Mouse (Mus musculus) embryonic facial prominence, embryonic 15.5 days (tissue): ENCODE data around the gene Nr1d2. TPM values are rescaled to one million over a fixed set of nuclear protein-coding genes. Genes with fewer than 3 reads are reported as not detected.
"Not testable (repeated sequence)": the region's sequence is repeated elsewhere in the genome, so short reads cannot be mapped to it uniquely, and the experiment has no call there.

Source experiments
- ATAC-seq: fragments of 200-750 bp; cut with Nextera tagmentation; 2 replicates; pipeline ENCODE4 v1.8.0; 2017; ENCODE audit warnings: low read depth, moderate TSS enrichment; ENCODE audit not compliant: insufficient number of reproducible peaks, low FRiP score, low TSS enrichment
- H3K27ac ChIP-seq: fragments of 300-500 bp; sonication (generic); replicated peaks from 2 replicates; pipeline ENCODE4 v1.5.1; 2015; ENCODE audit warnings: mild to moderate bottlenecking, inconsistent platforms
- H3K27me3 ChIP-seq: fragments of 300-500 bp; sonication (generic); 2 replicates; pipeline ENCODE4 v1.6.1; 2015; ENCODE audit warnings: inconsistent platforms
- H3K36me3 ChIP-seq: fragments of 300-500 bp; sonication (generic); 2 replicates; pipeline ENCODE4 v1.6.1; 2015; ENCODE audit warnings: mild to moderate bottlenecking, inconsistent platforms
- H3K4me1 ChIP-seq: fragments of 300-500 bp; sonication (generic); 2 replicates; pipeline ENCODE4 v1.6.1; 2015; ENCODE audit warnings: inconsistent platforms
- H3K4me2 ChIP-seq: fragments of 300-500 bp; sonication (generic); replicated peaks from 2 replicates; pipeline ENCODE4 v1.6.1; 2015; ENCODE audit warnings: mild to moderate bottlenecking, inconsistent platforms
- H3K4me3 ChIP-seq: fragments of 300-500 bp; sonication (generic); replicated peaks from 2 replicates; pipeline ENCODE4 v1.5.1; 2015; ENCODE audit warnings: mild to moderate bottlenecking, inconsistent platforms
- H3K9ac ChIP-seq: fragments of 300-500 bp; sonication (generic); 2 replicates; pipeline ENCODE4 v1.6.1; 2015; ENCODE audit warnings: inconsistent platforms
- H3K9me3 ChIP-seq: fragments of 300-500 bp; sonication (generic); replicated peaks from 2 replicates; pipeline ENCODE4 v1.6.1; 2016; ENCODE audit warnings: inconsistent platforms
- WGBS: fragments of 180-500 bp; shearing (Covaris S2); methylation state at CpG from one replicate; pipeline ENCODE4 v1.1.7; 2015; 5-methylcytosine and 5-hydroxymethylcytosine counted together
- polyA plus RNA-seq: library from polyadenylated mRNA; unstranded; fragments of >200 nt; fragmentation: Nextera tagmentation; extraction: Ambion mirVana; gene quantifications from 2 replicates; pipeline ENCODE4 v1.2.1, GENCODE M21; 2015

The Nr1d2 gene
- 7.0 and 7.1 TPM in 2 replicates for polyA plus RNA-seq

DNA sequence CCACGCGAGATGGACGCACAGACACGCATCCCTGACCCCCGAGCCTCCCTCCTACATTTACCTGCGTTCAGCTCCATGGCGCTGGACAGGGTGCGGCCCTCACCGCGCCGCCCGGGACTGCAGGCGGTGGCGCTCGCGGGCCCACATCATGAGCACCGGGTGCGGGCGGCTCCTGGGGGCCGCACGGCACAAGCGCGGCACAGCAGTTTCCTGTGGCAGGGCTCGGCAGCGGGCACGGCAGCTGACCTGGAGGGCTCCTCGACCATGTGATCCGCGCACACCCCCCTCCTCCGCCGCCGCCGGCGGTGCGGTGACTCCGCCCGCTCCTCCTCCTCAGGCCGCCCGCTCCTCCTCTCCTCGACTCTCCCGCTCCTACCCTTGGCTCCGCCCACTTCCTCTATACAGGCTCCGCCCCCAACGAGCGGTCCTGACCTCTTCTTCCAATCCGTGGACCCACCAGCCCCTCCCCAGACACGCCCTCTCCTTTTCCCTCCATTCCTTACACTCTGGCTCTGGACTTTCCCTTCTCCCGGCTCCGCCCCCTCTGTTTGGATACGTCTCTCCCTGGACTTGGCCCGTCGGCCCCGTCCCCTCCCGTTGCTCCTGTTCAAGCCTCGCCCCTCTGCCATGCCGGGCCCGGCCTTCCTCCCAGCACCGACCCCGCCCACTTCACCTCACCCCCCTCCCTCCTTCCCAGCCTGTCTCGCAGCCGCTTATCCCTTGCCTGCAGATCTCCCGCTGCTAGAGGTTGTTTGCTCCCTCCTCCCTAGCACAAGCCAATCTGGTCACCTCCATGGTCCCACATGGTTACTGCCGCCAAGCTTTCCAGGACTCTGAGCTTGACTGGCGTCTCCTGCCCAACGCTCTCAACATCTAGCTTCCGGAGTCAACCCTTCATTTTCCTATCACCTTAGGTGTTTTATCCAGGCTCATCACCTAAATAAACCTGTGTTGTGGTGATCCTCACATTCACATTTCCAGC lies at the start of gene Nr1d2:
Gene Nr1d2 (minus strand): TSS at position 378 of the 982 bp plus-strand sequence.
- WGBS: under 1% methylated on average over 65 of the region's 66 CpGs

DNA sequence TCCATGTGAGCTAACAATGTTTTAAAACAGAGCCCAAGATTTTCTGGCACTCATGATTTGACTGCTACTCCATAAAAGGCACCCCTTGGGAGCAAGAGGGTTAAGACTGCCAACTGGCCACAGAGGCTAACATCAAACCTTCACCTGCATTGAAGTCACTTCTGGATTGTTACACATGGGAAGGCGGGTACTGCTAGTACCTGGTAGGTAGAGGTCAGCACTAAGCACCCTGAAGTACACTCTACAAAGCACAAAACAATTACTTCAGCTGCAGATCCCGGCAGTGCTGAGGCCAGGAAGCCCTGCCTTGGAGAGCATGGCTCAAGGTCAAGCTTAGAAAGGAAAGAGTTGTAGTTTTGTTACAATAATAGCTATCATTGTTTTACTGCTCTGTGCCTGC lies 48.5 kb upstream of the Nr1d2 start:
- no peak overlapping the region for H3K4me3 ChIP-seq
- peaks cover 7% of the 10 kb centered on the region; the same call in 1 of the 2 replicates for H3K36me3 ChIP-seq
- WGBS: 68% methylated on average over 2 of the region's 2 CpGs
- ATAC-seq: no peak
- no peaks in the 10 kb centered on the region for H3K9me3 ChIP-seq
- H3K27me3 ChIP-seq: no peaks in the 10 kb centered on the region
- no peak overlapping the region for H3K9ac ChIP-seq
- no peak overlapping the region for H3K27ac ChIP-seq
- H3K4me1 ChIP-seq: no peaks in the 10 kb centered on the region
- no peak overlapping the region for H3K4me2 ChIP-seq

More for the DNA sequence above, at the start of gene Nr1d2:
- ATAC-seq: peak; percentile 93
- Histone ChIP-seq H3K4me3 (peak within 1 kb of the TSS; percentile 85), H3K4me2 (peak within 1 kb of the TSS; percentile 88), H3K27ac (peak within 1 kb of the TSS; percentile 93), H3K4me1 (peaks cover 5% of the 10 kb centered on the region; the same call in 1 of the 2 replicates), H3K9ac (peak within 1 kb of the TSS; percentile 49), H3K27me3 (no peaks in the 10 kb centered on the region), H3K36me3 (no peaks in the 10 kb centered on the region), H3K9me3 (no peaks in the 10 kb centered on the region)

DNA sequence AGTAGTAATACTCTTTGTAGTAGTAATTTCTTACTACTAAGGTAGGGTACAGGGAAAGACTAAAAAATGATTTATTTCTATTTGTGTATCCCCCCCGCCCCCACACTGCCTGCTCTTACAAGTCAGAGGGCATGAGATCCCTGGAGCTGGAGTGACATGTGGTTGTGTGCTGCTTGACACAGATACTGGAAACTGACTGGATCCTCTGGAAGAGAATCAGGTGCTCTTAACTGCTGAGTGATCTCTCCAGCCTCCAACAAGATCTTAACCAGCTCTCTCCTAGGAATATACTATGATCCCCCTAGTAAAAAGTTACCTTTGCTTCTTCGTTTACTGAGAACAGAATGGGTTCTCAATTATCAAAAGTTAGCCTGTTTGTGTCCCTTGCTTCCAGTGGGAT lies 47.5 kb upstream of the Nr1d2 start:
- ATAC-seq: no peak
- Histone ChIP-seq H3K9ac (no peak overlapping the region), H3K36me3 (peaks cover 16% of the 10 kb centered on the region), H3K4me2 (no peak overlapping the region), H3K27me3 (no peaks in the 10 kb centered on the region), H3K27ac (no peak overlapping the region), H3K4me1 (no peaks in the 10 kb centered on the region), H3K4me3 (no peak overlapping the region), H3K9me3 (no peaks in the 10 kb centered on the region)
- WGBS: 98% methylated on average over 2 of the region's 2 CpGs

DNA sequence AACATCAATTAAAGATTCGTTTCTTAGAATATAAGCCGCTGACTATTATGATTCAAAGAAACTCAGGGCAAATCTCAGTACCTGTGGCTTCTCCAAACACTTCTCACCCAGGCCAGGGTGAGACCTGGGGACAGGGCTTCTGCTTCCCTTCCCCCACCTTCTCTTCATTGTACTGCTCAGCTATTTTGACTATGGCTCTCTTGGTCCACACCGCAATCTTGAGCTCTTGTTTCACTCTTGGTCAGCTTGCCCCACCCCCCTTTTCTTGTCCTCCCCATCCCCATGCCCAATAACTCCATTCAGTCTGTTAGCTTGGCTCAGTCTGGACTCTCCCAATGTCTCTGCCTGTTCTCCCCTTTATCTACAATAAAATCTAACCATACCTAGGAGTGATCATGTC lies 46.5 kb upstream of the Nr1d2 start:
- Histone ChIP-seq H3K36me3 (peaks cover 19% of the 10 kb centered on the region), H3K4me3 (no peak overlapping the region), H3K9me3 (no peaks in the 10 kb centered on the region), H3K4me1 (no peaks in the 10 kb centered on the region), H3K27me3 (no peaks in the 10 kb centered on the region), H3K9ac (no peak overlapping the region), H3K4me2 (no peak overlapping the region), H3K27ac (no peak overlapping the region)
- 86% methylated on average over 3 of the region's 3 CpGs for WGBS
- no peak for ATAC-seq

DNA sequence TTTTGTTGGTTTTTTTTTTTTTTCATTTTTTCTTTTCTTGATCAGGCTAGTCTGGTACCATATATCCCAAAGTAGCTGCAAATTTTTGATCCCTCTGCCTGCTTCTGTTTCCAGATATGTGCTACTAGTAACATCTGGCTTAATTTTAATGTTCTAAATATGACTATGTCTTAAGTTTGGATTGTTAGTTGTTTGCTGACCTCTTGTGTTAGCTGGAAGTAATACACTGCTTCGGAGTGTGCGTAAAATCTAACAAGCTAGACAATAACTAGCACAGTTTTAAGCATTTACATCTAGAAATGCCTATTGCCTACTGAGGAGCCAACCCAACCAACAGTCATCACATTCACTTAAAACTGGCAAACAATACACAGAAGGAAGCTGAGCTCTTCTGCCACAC lies 45.7 kb upstream of the Nr1d2 start:
- Histone ChIP-seq H3K9ac (no peak overlapping the region), H3K4me1 (no peaks in the 10 kb centered on the region), H3K27me3 (no peaks in the 10 kb centered on the region), H3K9me3 (no peaks in the 10 kb centered on the region), H3K27ac (no peak overlapping the region), H3K4me2 (no peak overlapping the region), H3K4me3 (no peak overlapping the region), H3K36me3 (peaks cover 25% of the 10 kb centered on the region)
- 69% methylated on average over 2 of the region's 2 CpGs for whole genome bisulfite sequencing
- ATAC-seq: no peak

GRCm38 (mm10) chr14:18280375-18280774 lies 41.4 kb upstream of the Nr1d2 start:
- H3K4me2 ChIP-seq: no peak overlapping the region
- H3K4me1 ChIP-seq: no peaks in the 10 kb centered on the region
- H3K9ac ChIP-seq: no peak overlapping the region
- H3K4me3 ChIP-seq: no peak overlapping the region
- no peak for ATAC-seq
- 82% methylated on average over 5 of the region's 5 CpGs for WGBS
- no peaks in the 10 kb centered on the region for H3K27me3 ChIP-seq
- peaks cover 51% of the 10 kb centered on the region for H3K36me3 ChIP-seq
- no peak overlapping the region for H3K27ac ChIP-seq
- H3K9me3 ChIP-seq: no peaks in the 10 kb centered on the region

GRCm38 (mm10) chr14:18274526-18274925 lies 35.6 kb upstream of the Nr1d2 start:
- 72% methylated on average over 1 of the region's 1 CpGs for WGBS
- H3K4me3 ChIP-seq: no peak overlapping the region
- H3K36me3 ChIP-seq: peaks cover 25% of the 10 kb centered on the region
- no peak for ATAC-seq
- no peak overlapping the region for H3K9ac ChIP-seq
- H3K9me3 ChIP-seq: no peaks in the 10 kb centered on the region
- H3K27ac ChIP-seq: no peak overlapping the region
- H3K4me1 ChIP-seq: peaks cover 8% of the 10 kb centered on the region
- no peak overlapping the region for H3K4me2 ChIP-seq
- H3K27me3 ChIP-seq: no peaks in the 10 kb centered on the region

DNA sequence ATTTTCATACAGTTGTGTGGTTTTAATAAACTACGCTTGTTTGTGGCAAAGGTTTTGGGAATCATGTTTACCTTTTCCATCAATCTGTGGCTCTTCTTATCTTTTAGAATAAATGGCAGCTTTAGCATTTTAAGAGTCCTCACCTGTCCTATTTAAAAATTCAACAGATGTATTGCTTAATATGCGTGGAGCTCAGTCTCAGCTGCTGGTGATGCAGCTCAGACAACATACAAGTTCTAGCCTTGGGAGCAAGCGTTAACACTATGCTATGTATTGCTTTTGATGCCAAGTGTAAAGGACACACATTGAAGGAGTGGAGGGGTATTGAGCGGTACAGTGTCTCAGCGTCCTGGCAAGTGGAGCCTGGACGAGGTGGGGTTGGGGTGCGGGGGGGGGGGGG lies 32.7 kb upstream of the Nr1d2 start:
- H3K9ac ChIP-seq: peak overlapping the region; percentile 64; the same call in 1 of the 2 replicates
- peak overlapping the region; percentile 61 for H3K4me2 ChIP-seq
- no peaks in the 10 kb centered on the region for H3K27me3 ChIP-seq
- peak overlapping the region; percentile 89 for H3K27ac ChIP-seq
- no peak for ATAC-seq
- no peaks in the 10 kb centered on the region for H3K9me3 ChIP-seq
- H3K4me1 ChIP-seq: peaks cover 12% of the 10 kb centered on the region
- peaks cover 17% of the 10 kb centered on the region for H3K36me3 ChIP-seq
- H3K4me3 ChIP-seq: peak overlapping the region; percentile 86
- WGBS: 6% methylated on average over 7 of the region's 7 CpGs

DNA sequence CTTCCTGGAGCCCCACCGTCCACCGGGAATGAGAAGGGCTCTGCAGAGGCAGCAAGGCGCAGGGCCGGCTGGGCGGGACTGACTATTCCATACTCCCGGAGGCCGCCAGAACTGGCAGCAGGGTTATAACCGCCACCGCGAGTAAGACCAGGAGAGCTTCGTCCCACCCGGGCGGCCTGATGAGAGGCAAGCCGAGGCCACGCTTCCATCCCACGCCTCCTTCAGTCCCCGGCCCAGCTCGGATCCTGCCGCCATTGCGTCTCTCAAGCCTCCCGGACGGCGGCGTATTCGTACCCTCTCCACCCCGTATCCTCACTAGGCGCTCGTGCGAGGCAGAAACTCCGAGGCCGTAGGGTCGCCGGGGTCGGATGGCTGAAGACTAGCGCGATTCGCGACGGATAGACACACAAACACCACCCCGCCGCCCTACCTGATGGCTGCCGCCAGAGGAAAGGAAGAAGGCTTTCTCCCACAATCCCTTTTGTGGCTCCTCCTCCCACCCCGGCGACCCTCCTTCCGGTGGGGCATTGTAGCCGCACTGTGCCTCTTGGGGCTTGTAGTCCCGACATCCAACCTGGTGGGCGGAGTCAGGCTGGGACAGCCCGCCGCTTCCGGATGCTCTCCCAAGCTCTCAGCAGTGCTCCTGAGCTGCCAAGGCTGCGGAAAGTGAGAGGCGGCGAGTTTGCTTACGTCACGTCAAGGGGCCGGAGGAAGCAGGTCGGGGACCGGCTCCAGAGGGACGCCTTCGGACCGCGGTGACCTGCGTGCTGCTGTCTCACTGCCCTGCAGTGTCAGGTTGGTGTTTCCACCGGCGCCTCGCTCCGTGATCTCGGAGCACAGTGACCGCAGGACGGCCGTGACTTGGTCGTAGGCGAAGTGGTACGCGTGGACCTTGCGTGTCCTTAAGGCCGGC lies 31.9 kb upstream of the Nr1d2 start, which contains the start of the genes Nkiras1 and Rpl15:
Gene Nkiras1 (plus strand): TSS at position 608 of the 913 bp plus-strand sequence.
Gene Rpl15 (minus strand): TSS at position 863 of the 913 bp plus-strand sequence.
- peak within 1 kb of the TSS; percentile 89 for H3K27ac ChIP-seq
- H3K4me3 ChIP-seq: peak within 1 kb of the TSS; percentile 86
- no peaks in the 10 kb centered on the region for H3K27me3 ChIP-seq
- H3K4me2 ChIP-seq: peak within 1 kb of the TSS; percentile 61
- H3K9me3 ChIP-seq: no peaks in the 10 kb centered on the region
- peaks cover 22% of the 10 kb centered on the region for H3K36me3 ChIP-seq
- H3K9ac ChIP-seq: peak within 1 kb of the TSS; percentile 91
- H3K4me1 ChIP-seq: peaks cover 12% of the 10 kb centered on the region
- ATAC-seq: peak; percentile 100
- under 1% methylated on average over 78 of the region's 78 CpGs for WGBS

- Histone ChIP-seq H3K27ac (peak overlapping the region; percentile 86), H3K36me3 (peaks cover 22% of the 10 kb centered on the region), H3K4me1 (peaks cover 12% of the 10 kb centered on the region), H3K4me3 (peak overlapping the region; percentile 86), H3K9ac (peak overlapping the region; percentile 91), H3K4me2 (peak overlapping the region; percentile 59)
- H3K9me3 ChIP-seq, ATAC-seq, H3K27me3 ChIP-seq: not testable (repeated sequence)
- under 1% methylated on average over 23 of the region's 24 CpGs for WGBS
These were observed 31.1 kb upstream of the Nr1d2 start for GRCm38 (mm10) chr14:18269947-18270528.
